25 mouse cellular contexts compared by ENCODE assay signal in the genomic region with DNA sequence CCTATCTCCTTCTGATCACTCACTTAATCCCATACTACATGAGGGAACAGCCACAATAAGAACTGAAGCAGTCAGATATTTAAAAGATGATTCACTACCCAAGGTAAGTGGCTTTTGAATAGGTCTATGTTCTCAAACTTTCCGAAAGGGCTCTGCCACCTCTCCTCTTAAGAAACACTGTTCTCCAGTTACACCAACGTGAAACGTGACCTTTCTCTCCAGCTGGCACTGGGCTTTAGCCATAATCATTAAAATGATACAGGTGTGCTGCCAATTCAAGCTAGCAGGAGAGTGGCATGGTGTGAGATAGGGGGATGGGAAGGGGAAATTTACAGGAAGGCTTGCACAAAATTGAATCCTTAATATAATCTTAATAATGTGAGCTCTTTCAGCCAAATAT.
DNase-seq lines count a peak whose midpoint lies in the region; ATAC-seq lines count a peak whose summit lies in the region.
"Had no signal": no experiment of that assay in that cellular context is flagged by ENCODE, and none has a peak within 500 bp of the region (broad histone marks: within the 10 kb centered on the region; RNA-seq: fewer than 3 reads in every experiment).

No protein-coding gene starts in this region.

- H3K27me3 ChIP-seq in embryonic facial prominence, embryonic 14.5 days (replicated peaks; ENCODE audit: control insufficient read depth, insufficient read depth, low read length) = 0 out of 2 replicates have a peak, but pooled peaks cover 2% of the 10 kb centered on the region
- H3K27me3 ChIP-seq in embryonic facial prominence, embryonic 10.5 days (replicated peaks; ENCODE audit: low read depth, poor library complexity, severe bottlenecking) = no peaks in the 10 kb centered on the region
- no peaks in the 10 kb centered on the region for H3K27me3 ChIP-seq in limb, embryonic 11.5 days (ENCODE audit: control insufficient read depth, insufficient read depth, low read length)
- H3K27me3 ChIP-seq in limb, embryonic 10.5 days (ENCODE audit: low read depth, poor library complexity, severe bottlenecking) = no peaks in the 10 kb centered on the region
- H3K27me3 ChIP-seq: embryonic facial prominence, embryonic 13.5 days; forebrain, embryonic 13.5 days; heart, embryonic 13.5 days had no signal

- 42% methylated on average over 3 of the region's 3 CpGs for WGBS in embryonic facial prominence, embryonic 14.5 days
- WGBS in embryonic facial prominence, embryonic 10.5 days = 64% methylated on average over 3 of the region's 3 CpGs
- WGBS in limb, embryonic 11.5 days = 34% methylated on average over 3 of the region's 3 CpGs
- WGBS in limb, embryonic 10.5 days = 63% methylated on average over 3 of the region's 3 CpGs

- no peak overlapping the region for H3K4me2 ChIP-seq in embryonic facial prominence, embryonic 14.5 days (ENCODE audit: low read depth, low read length)
- no peak overlapping the region for H3K4me2 ChIP-seq in limb, embryonic 11.5 days (ENCODE audit: low read depth, severe bottlenecking)
- H3K4me2 ChIP-seq: embryonic facial prominence, embryonic 13.5 days; forebrain, embryonic 13.5 days; heart, embryonic 13.5 days; hindbrain, embryonic 14.5 days had no signal

- no peak for DNase-seq in embryonic facial prominence, embryonic 14.5 days (ENCODE audit: low spot score)
- no peak for DNase-seq in embryonic facial prominence, embryonic 10.5 days (ENCODE audit: low spot score)
- DNase-seq in limb, embryonic 11.5 days (ENCODE audit: low spot score) = no peak
- no peak for DNase-seq in limb, embryonic 10.5 days (ENCODE audit: low spot score)
- peak; percentile 14 for DNase-seq in hindlimb bud, embryonic 11.5 days (ENCODE audit: extremely low spot score, low read depth, low spot score)
- DNase-seq in right cerebral cortex, postnatal 25 days = no peak
- no peak for DNase-seq in right cerebral cortex, postnatal 10 days (ENCODE audit: low spot score in 2 of 2)
- DNase-seq: adrenal gland, adult 8-10 months; adrenal gland, postnatal 25 days; cerebellum, adult 18-20 months; cerebellum, adult 9-11 months; cerebellum, postnatal 25 days; gastrocnemius, postnatal 25 days; heart, adult 18-20 months; heart, postnatal 14 days; heart, postnatal 4 days had no signal

- no peak overlapping the region for H3K4me3 ChIP-seq in embryonic facial prominence, embryonic 14.5 days (ENCODE audit: low read depth, low read length)
- no peak overlapping the region for H3K4me3 ChIP-seq in embryonic facial prominence, embryonic 10.5 days
- no peak overlapping the region for H3K4me3 ChIP-seq in limb, embryonic 11.5 days (ENCODE audit: low read depth, low read length)
- no peak overlapping the region for H3K4me3 ChIP-seq in limb, embryonic 10.5 days
- H3K4me3 ChIP-seq: embryonic facial prominence, embryonic 13.5 days; forebrain, embryonic 10.5 days; forebrain, embryonic 13.5 days; heart, embryonic 10.5 days; heart, embryonic 13.5 days had no signal

- H3K27ac ChIP-seq in embryonic facial prominence, embryonic 14.5 days (replicated peaks; ENCODE audit: low read depth, low read length) = no peak overlapping the region
- no peak overlapping the region for H3K27ac ChIP-seq in embryonic facial prominence, embryonic 10.5 days (replicated peaks)
- no peak overlapping the region for H3K27ac ChIP-seq in limb, embryonic 11.5 days (replicated peaks; ENCODE audit: low read depth, low read length)
- no peak overlapping the region for H3K27ac ChIP-seq in limb, embryonic 10.5 days
- H3K27ac ChIP-seq: forebrain, embryonic 10.5 days; forebrain, embryonic 13.5 days; heart, embryonic 10.5 days; heart, embryonic 13.5 days; hindbrain, embryonic 14.5 days; hindbrain, postnatal 0 days had no signal

- ATAC-seq in embryonic facial prominence, embryonic 14.5 days (ENCODE audit: low read depth) = peak; percentile 63; the same call in 1 of the 2 replicates
- ATAC-seq in limb, embryonic 11.5 days (ENCODE audit: insufficient number of reproducible peaks, low FRiP score, low TSS enrichment, low read depth) = 0 out of 2 replicates have a peak, but pooled peaks have one; percentile 44
- ATAC-seq: activated CD4-positive, CD25-positive, alpha-beta regulatory T cell, adult 4 months; forebrain, embryonic 13.5 days; forebrain, embryonic 16.5 days; hindbrain, postnatal 0 days had no signal

- H3K36me3 ChIP-seq in embryonic facial prominence, embryonic 14.5 days (ENCODE audit: control insufficient read depth, insufficient read depth, low read length) = no peaks in the 10 kb centered on the region
- no peaks in the 10 kb centered on the region for H3K36me3 ChIP-seq in embryonic facial prominence, embryonic 10.5 days (replicated peaks)
- no peaks in the 10 kb centered on the region for H3K36me3 ChIP-seq in limb, embryonic 11.5 days (ENCODE audit: control insufficient read depth, insufficient read depth, low read length)
- H3K36me3 ChIP-seq in limb, embryonic 10.5 days = no peaks in the 10 kb centered on the region
- H3K36me3 ChIP-seq: embryonic facial prominence, embryonic 13.5 days; forebrain, embryonic 10.5 days; heart, embryonic 10.5 days; heart, embryonic 13.5 days had no signal

- no peaks in the 10 kb centered on the region for H3K9me3 ChIP-seq in embryonic facial prominence, embryonic 14.5 days (ENCODE audit: control insufficient read depth, low read length)
- H3K9me3 ChIP-seq in embryonic facial prominence, embryonic 10.5 days = no peaks in the 10 kb centered on the region
- H3K9me3 ChIP-seq in limb, embryonic 11.5 days (ENCODE audit: control insufficient read depth, low read length) = no peaks in the 10 kb centered on the region
- no peaks in the 10 kb centered on the region for H3K9me3 ChIP-seq in limb, embryonic 10.5 days (replicated peaks)
- H3K9me3 ChIP-seq: embryonic facial prominence, embryonic 13.5 days; forebrain, embryonic 10.5 days; forebrain, embryonic 13.5 days; heart, embryonic 10.5 days; heart, embryonic 13.5 days had no signal

- H3K9ac ChIP-seq in embryonic facial prominence, embryonic 14.5 days (ENCODE audit: low read depth, low read length) = no peak overlapping the region
- H3K9ac ChIP-seq in limb, embryonic 11.5 days (ENCODE audit: low read length) = no peak overlapping the region
- H3K9ac ChIP-seq: embryonic facial prominence, embryonic 13.5 days; forebrain, embryonic 13.5 days; heart, embryonic 13.5 days; hindbrain, embryonic 14.5 days had no signal

- H3K4me1 ChIP-seq in embryonic facial prominence, embryonic 14.5 days (ENCODE audit: control insufficient read depth, insufficient read depth, low read length) = peaks cover 6% of the 10 kb centered on the region
- no peaks in the 10 kb centered on the region for H3K4me1 ChIP-seq in embryonic facial prominence, embryonic 10.5 days
- peaks cover 5% of the 10 kb centered on the region; the same call in 1 of the 2 replicates for H3K4me1 ChIP-seq in limb, embryonic 11.5 days (ENCODE audit: control insufficient read depth, insufficient read depth, low read length)
- H3K4me1 ChIP-seq in limb, embryonic 10.5 days = peaks cover 17% of the 10 kb centered on the region
- H3K4me1 ChIP-seq: forebrain, embryonic 10.5 days; forebrain, embryonic 13.5 days; heart, embryonic 10.5 days had no signal
